Mouse (Mus musculus): Measurements from ENCODE around the gene Pttg1ip.

DNA sequence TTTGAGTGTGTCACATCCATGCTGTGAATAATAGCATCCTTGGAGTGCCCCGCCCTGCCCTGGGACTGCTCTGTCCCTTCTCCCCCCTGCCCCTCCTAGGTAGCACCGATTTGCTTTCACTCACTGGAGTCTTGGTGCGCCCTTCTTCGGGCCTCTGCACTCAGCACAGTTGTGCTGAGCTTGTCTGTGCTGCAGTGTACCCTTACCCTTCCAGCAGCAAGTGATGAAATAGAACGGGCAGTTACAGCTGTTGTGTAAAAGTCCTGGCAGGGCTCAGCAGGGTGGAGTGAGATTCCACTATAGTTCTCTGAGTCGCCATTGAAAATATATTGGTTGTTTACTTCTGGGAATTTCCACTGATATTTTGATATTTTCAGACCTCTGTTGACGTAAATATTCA lies 44.5 kb downstream of the Pttg1ip start:
- no peak for TF ChIP-seq CTCF (conservative IDR thresholded peaks at IDR 0.05; ENCODE audit: low read length)
- TF ChIP-seq NANOG (IDR thresholded peaks at IDR 0.05; ENCODE audit: borderline replicate concordance, low read length), result no peak
- TF ChIP-seq POU5F1 (IDR thresholded peaks at IDR 0.05; ENCODE audit: borderline replicate concordance, low read length), result no peak

All from E14TG2a.4 (cell line).